Mouse (Mus musculus): ENCODE data around the gene Mrap.

- TF ChIP-seq CTCF (IDR thresholded peaks at IDR 0.05; ENCODE audit: low read depth, low read length) (no peak), GATA1 (IDR thresholded peaks at IDR 0.05; ENCODE audit: borderline replicate concordance, low read length) (no peak)
These were observed 45.2 kb upstream of the Mrap start for GRCm38 (mm10) chr16:90692704-90693385.
